Mouse (Mus musculus) kidney, postnatal 14 days (tissue): ENCODE data around the gene Frem2.

Source experiments
- DNase-seq: peaks from one replicate; pipeline ENCODE4 v3.0.0; 2022; ENCODE audit warnings: mixed read lengths

The Frem2 gene

GRCm38 (mm10) chr3:53555031-53555952 lies 101.9 kb downstream of the Frem2 start:
- peak; percentile 57 for DNase-seq

GRCm38 (mm10) chr3:53552691-53553090 lies 104.5 kb downstream of the Frem2 start:
- DNase-seq, result no peak

- DNase-seq, result no peak
Observed at GRCm38 (mm10) chr3:53532091-53532490, 125.1 kb downstream of the Frem2 start.

GRCm38 (mm10) chr3:53530305-53530704 lies 126.8 kb downstream of the Frem2 start:
- no peak for DNase-seq

- DNase-seq, result peak; percentile 79
Observed at GRCm38 (mm10) chr3:53525737-53526136, 131.4 kb downstream of the Frem2 start.

GRCm38 (mm10) chr3:53522794-53523193 lies 134.4 kb downstream of the Frem2 start:
- DNase-seq, result no peak

- no peak for DNase-seq
Observed at GRCm38 (mm10) chr3:53514221-53515065, 142.7 kb downstream of the Frem2 start.

- DNase-seq, result no peak
Observed at GRCm38 (mm10) chr3:53513096-53513495, 144.1 kb downstream of the Frem2 start.

GRCm38 (mm10) chr3:53502428-53502827 lies 154.7 kb downstream of the Frem2 start:
- no peak for DNase-seq

- DNase-seq, result peak; percentile 49
Observed at GRCm38 (mm10) chr3:53498351-53498905, 158.7 kb downstream of the Frem2 start.

GRCm38 (mm10) chr3:53488353-53488752 lies 168.8 kb downstream of the Frem2 start, which contains the start of gene Stoml3:
Stoml3 (plus strand) TSS chr3:53488653.
- no peak for DNase-seq

- DNase-seq, result no peak
Observed at GRCm38 (mm10) chr3:53486996-53487576, 170.1 kb downstream of the Frem2 start.

GRCm38 (mm10) chr3:53486561-53486960 lies 170.6 kb downstream of the Frem2 start:
- DNase-seq, result no peak

GRCm38 (mm10) chr3:53483414-53484059 lies 173.6 kb downstream of the Frem2 start:
- DNase-seq, result no peak

GRCm38 (mm10) chr3:53478419-53479046 lies 178.6 kb downstream of the Frem2 start:
- DNase-seq, result no peak

GRCm38 (mm10) chr3:53477468-53477867 lies 179.7 kb downstream of the Frem2 start:
- DNase-seq, result peak; percentile 83

GRCm38 (mm10) chr3:53475889-53476288 lies 181.3 kb downstream of the Frem2 start:
- peak; percentile 56 for DNase-seq

GRCm38 (mm10) chr3:53474179-53474578 lies 183.0 kb downstream of the Frem2 start:
- DNase-seq, result no peak

GRCm38 (mm10) chr3:53472061-53472460 lies 185.1 kb downstream of the Frem2 start:
- no peak for DNase-seq

- peak; percentile 27 for DNase-seq
Observed at GRCm38 (mm10) chr3:53469650-53470049, 187.5 kb downstream of the Frem2 start.

GRCm38 (mm10) chr3:53467356-53467755 lies 189.8 kb downstream of the Frem2 start:
- no peak for DNase-seq

GRCm38 (mm10) chr3:53466481-53466880 lies 190.7 kb downstream of the Frem2 start:
- no peak for DNase-seq
